Mouse (Mus musculus): ENCODE measurements at regions not wholly inside any gene's neighbourhood (a gene's known extent, or its start where the extent isn't known, plus 50 kb on each side); places are given as distances from the start of the nearest gene placed in this dataset.
"Not testable (repeated sequence)": the region's sequence is repeated elsewhere in the genome, so short reads cannot be mapped to it uniquely, and the experiment has no call there.

GRCm38 (mm10) chr10:119099092-119099792 is 140.6 kb downstream of the Cand1 start:
- Histone ChIP-seq H3K27ac (replicated peaks) (no peak overlapping the region), H3K4me3 (replicated peaks) (no peak overlapping the region), H3K9me3 (replicated peaks) (no peaks in the 10 kb centered on the region), H3K4me2 (no peak overlapping the region), H3K9ac (no peak overlapping the region), H3K27me3 (no peaks in the 10 kb centered on the region), H3K4me1 (replicated peaks) (no peaks in the 10 kb centered on the region), H3K36me3 (replicated peaks) (no peaks in the 10 kb centered on the region)
- ATAC-seq (ENCODE audit: insufficient read depth) = no peak
- WGBS (ENCODE audit: insufficient replicate concordance) = 67% methylated on average over 10 of the region's 10 CpGs

GRCm38 (mm10) chr10:119094166-119094565 is 145.7 kb downstream of the Cand1 start:
- Histone ChIP-seq H3K4me2 (no peak overlapping the region), H3K36me3 (replicated peaks) (no peaks in the 10 kb centered on the region), H3K4me1 (replicated peaks) (no peaks in the 10 kb centered on the region), H3K4me3 (replicated peaks) (no peak overlapping the region), H3K9ac (no peak overlapping the region), H3K27ac (replicated peaks) (no peak overlapping the region), H3K9me3 (replicated peaks) (no peaks in the 10 kb centered on the region), H3K27me3 (no peaks in the 10 kb centered on the region)
- no peak for ATAC-seq (ENCODE audit: insufficient read depth)
- WGBS (ENCODE audit: insufficient replicate concordance) = 75% methylated on average over 11 of the region's 11 CpGs

GRCm38 (mm10) chr10:119087886-119088285 is 152.0 kb downstream of the Cand1 start:
- no peak for ATAC-seq (ENCODE audit: insufficient read depth)
- Histone ChIP-seq H3K9ac (no peak overlapping the region), H3K4me1 (replicated peaks) (peaks cover 25% of the 10 kb centered on the region), H3K4me2 (no peak overlapping the region), H3K27me3 (no peaks in the 10 kb centered on the region), H3K36me3 (replicated peaks) (no peaks in the 10 kb centered on the region), H3K4me3 (replicated peaks) (no peak overlapping the region), H3K27ac (replicated peaks) (no peak overlapping the region), H3K9me3 (replicated peaks) (no peaks in the 10 kb centered on the region)
- WGBS (ENCODE audit: insufficient replicate concordance) = 75% methylated on average over 4 of the region's 4 CpGs

- peak overlapping the region; percentile 49 for H3K27ac ChIP-seq (replicated peaks)
- H3K4me1 ChIP-seq (replicated peaks) = peaks cover 25% of the 10 kb centered on the region
- H3K27me3 ChIP-seq = no peaks in the 10 kb centered on the region
- ATAC-seq (ENCODE audit: insufficient read depth) = no peak
- no peaks in the 10 kb centered on the region for H3K36me3 ChIP-seq (replicated peaks)
- no peak overlapping the region for H3K4me2 ChIP-seq
- WGBS (ENCODE audit: insufficient replicate concordance) = 27% methylated on average over 5 of the region's 5 CpGs
- no peak overlapping the region for H3K9ac ChIP-seq
- H3K4me3 ChIP-seq (replicated peaks) = no peak overlapping the region
- H3K9me3 ChIP-seq (replicated peaks) = no peaks in the 10 kb centered on the region
These were observed 152.7 kb downstream of the Cand1 start for GRCm38 (mm10) chr10:119087071-119087665.

- 12% methylated on average over 5 of the region's 5 CpGs for WGBS (ENCODE audit: insufficient replicate concordance)
- no peaks in the 10 kb centered on the region for H3K36me3 ChIP-seq (replicated peaks)
- H3K9me3 ChIP-seq (replicated peaks) = no peaks in the 10 kb centered on the region
- no peak overlapping the region for H3K4me2 ChIP-seq
- H3K4me3 ChIP-seq (replicated peaks) = no peak overlapping the region
- no peak overlapping the region for H3K9ac ChIP-seq
- H3K27ac ChIP-seq (replicated peaks) = peak overlapping the region; percentile 49; the same call in 1 of the 2 replicates
- no peaks in the 10 kb centered on the region for H3K27me3 ChIP-seq
- H3K4me1 ChIP-seq (replicated peaks) = peaks cover 25% of the 10 kb centered on the region
- peak; percentile 81 for ATAC-seq (ENCODE audit: insufficient read depth)
These were observed 153.4 kb downstream of the Cand1 start for GRCm38 (mm10) chr10:119086450-119086849.

- H3K4me3 ChIP-seq (replicated peaks) = no peak overlapping the region
- H3K9me3 ChIP-seq (replicated peaks) = no peaks in the 10 kb centered on the region
- no peaks in the 10 kb centered on the region for H3K27me3 ChIP-seq
- no peak overlapping the region for H3K27ac ChIP-seq (replicated peaks)
- no peaks in the 10 kb centered on the region for H3K36me3 ChIP-seq (replicated peaks)
- H3K9ac ChIP-seq = no peak overlapping the region
- ATAC-seq (ENCODE audit: insufficient read depth) = no peak
- peaks cover 31% of the 10 kb centered on the region for H3K4me1 ChIP-seq (replicated peaks)
- H3K4me2 ChIP-seq = no peak overlapping the region
- WGBS (ENCODE audit: insufficient replicate concordance) = 40% methylated on average over 4 of the region's 4 CpGs
These were observed 156.4 kb downstream of the Cand1 start for GRCm38 (mm10) chr10:119083431-119083830.

- Histone ChIP-seq H3K36me3 (replicated peaks) (no peaks in the 10 kb centered on the region), H3K9me3 (replicated peaks) (no peaks in the 10 kb centered on the region), H3K9ac (no peak overlapping the region), H3K27ac (replicated peaks) (no peak overlapping the region), H3K27me3 (no peaks in the 10 kb centered on the region), H3K4me2 (no peak overlapping the region), H3K4me1 (replicated peaks) (peaks cover 31% of the 10 kb centered on the region), H3K4me3 (replicated peaks) (no peak overlapping the region)
- WGBS (ENCODE audit: insufficient replicate concordance) = 69% methylated on average over 2 of the region's 2 CpGs
- ATAC-seq (ENCODE audit: insufficient read depth) = no peak
These were observed 157.0 kb downstream of the Cand1 start for GRCm38 (mm10) chr10:119082861-119083260.

- not testable (repeated sequence) for H3K9ac ChIP-seq; ATAC-seq (ENCODE audit: insufficient read depth); H3K4me2 ChIP-seq; H3K9me3 ChIP-seq (replicated peaks); H3K27me3 ChIP-seq; H3K27ac ChIP-seq (replicated peaks); H3K36me3 ChIP-seq (replicated peaks); H3K4me3 ChIP-seq (replicated peaks)
- peaks cover 24% of the 10 kb centered on the region for H3K4me1 ChIP-seq (replicated peaks)
- 62% methylated on average over 3 of the region's 3 CpGs for WGBS (ENCODE audit: insufficient replicate concordance)
These were observed 158.1 kb downstream of the Cand1 start for GRCm38 (mm10) chr10:119081766-119082165.

- WGBS (ENCODE audit: insufficient replicate concordance) = 48% methylated on average over 12 of the region's 12 CpGs
- H3K9me3 ChIP-seq (replicated peaks) = no peaks in the 10 kb centered on the region
These were observed 163.7 kb downstream of the Cand1 start for GRCm38 (mm10) chr10:119076100-119076566.

GRCm38 (mm10) chr10:119074887-119075286 is 165.0 kb downstream of the Cand1 start:
- WGBS (ENCODE audit: insufficient replicate concordance) = 70% methylated on average over 15 of the region's 15 CpGs
- no peaks in the 10 kb centered on the region for H3K9me3 ChIP-seq (replicated peaks)
- no peak for ATAC-seq (ENCODE audit: insufficient read depth)
- H3K36me3 ChIP-seq (replicated peaks) = no peaks in the 10 kb centered on the region
- no peak overlapping the region for H3K27ac ChIP-seq (replicated peaks)
- H3K9ac ChIP-seq = no peak overlapping the region
- peaks cover 9% of the 10 kb centered on the region; the same call in 1 of the 2 replicates for H3K4me1 ChIP-seq (replicated peaks)
- no peak overlapping the region for H3K4me3 ChIP-seq (replicated peaks)
- H3K4me2 ChIP-seq = no peak overlapping the region
- no peaks in the 10 kb centered on the region for H3K27me3 ChIP-seq

More at GRCm38 (mm10) chr10:119076100-119076566, 163.7 kb downstream of the Cand1 start:
- Histone ChIP-seq H3K4me1 (replicated peaks) (peaks cover 9% of the 10 kb centered on the region; the same call in 1 of the 2 replicates), H3K4me2 (peak overlapping the region; percentile 24), H3K27ac (replicated peaks) (no peak overlapping the region), H3K27me3 (no peaks in the 10 kb centered on the region), H3K36me3 (replicated peaks) (no peaks in the 10 kb centered on the region), H3K4me3 (replicated peaks) (0 out of 2 replicates have a peak overlapping the region, but pooled peaks have one; percentile 3), H3K9ac (no peak overlapping the region)
- ATAC-seq (ENCODE audit: insufficient read depth) = no peak

GRCm38 (mm10) chr10:119073991-119074390 is 165.9 kb downstream of the Cand1 start:
- Histone ChIP-seq H3K4me2 (no peak overlapping the region), H3K27ac (replicated peaks) (no peak overlapping the region), H3K4me1 (replicated peaks) (peaks cover 5% of the 10 kb centered on the region; the same call in 1 of the 2 replicates), H3K4me3 (replicated peaks) (no peak overlapping the region), H3K36me3 (replicated peaks) (no peaks in the 10 kb centered on the region), H3K9ac (no peak overlapping the region), H3K27me3 (no peaks in the 10 kb centered on the region), H3K9me3 (replicated peaks) (no peaks in the 10 kb centered on the region)
- ATAC-seq (ENCODE audit: insufficient read depth) = no peak
- 77% methylated on average over 3 of the region's 3 CpGs for WGBS (ENCODE audit: insufficient replicate concordance)
